Mouse (Mus musculus): ENCODE measurements around the gene Dao.

- TF ChIP-seq POLR2A (IDR thresholded peaks at IDR 0.05; ENCODE audit: control insufficient read depth, low read depth, low read length) (no peak), CTCF (IDR thresholded peaks at IDR 0.05; ENCODE audit: control insufficient read depth, insufficient read depth, insufficient replicate concordance, low read depth, low read length) (no peak)
Observed at GRCm38 (mm10) chr5:113973790-113974189, 29.7 kb upstream of the Dao start.

All from testis, adult 2 months (tissue).